8 mouse cellular contexts compared by ENCODE assay signal in the genomic region with DNA sequence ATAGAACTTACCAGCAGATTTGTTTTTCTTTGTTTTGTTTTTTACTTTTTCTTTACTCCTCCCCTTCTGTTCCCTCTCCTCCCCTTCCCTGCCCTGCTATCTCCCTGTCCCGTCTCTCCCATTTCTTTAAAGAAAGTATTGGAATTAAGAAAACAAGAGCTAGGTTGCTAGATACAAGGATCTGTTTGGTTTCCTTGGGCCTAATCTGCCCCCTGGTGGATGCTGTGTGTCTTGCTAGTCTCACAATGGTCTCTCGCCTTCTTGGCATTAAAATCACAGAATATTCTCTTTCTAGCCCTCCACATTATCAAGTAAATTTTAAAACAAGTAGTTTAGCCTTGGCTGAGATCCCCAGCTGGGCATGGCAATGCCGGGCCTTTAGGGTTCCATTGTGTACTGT.
DNase-seq lines count a peak whose midpoint lies in the region; ATAC-seq and TF ChIP-seq lines count a peak whose summit lies in the region.

No protein-coding gene starts in this region.

- peaks cover 30% of the 10 kb centered on the region for H3K4me1 ChIP-seq in forebrain, embryonic 10.5 days
- no peaks in the 10 kb centered on the region for H3K4me1 ChIP-seq in spleen, adult 2 months (ENCODE audit: control insufficient read depth, insufficient read depth, insufficient read length)

- no peak for TF ChIP-seq POLR2A in spleen, adult 2 months (IDR thresholded peaks at IDR 0.05; ENCODE audit: low read depth, low read length)

- H3K27ac ChIP-seq in forebrain, embryonic 10.5 days, result no peak overlapping the region
- no peak overlapping the region for H3K27ac ChIP-seq in spleen, adult 2 months (ENCODE audit: insufficient read depth, low read length)

- DNase-seq in cerebellum, adult 11 months, result peak; percentile 78
- DNase-seq in brain, adult 2 months (ENCODE audit: low read depth, low spot score), result peak; percentile 92
- peak; percentile 72 for DNase-seq in forebrain, embryonic 10.5 days (ENCODE audit: extremely low spot score, low spot score)
- peak; percentile 17 for DNase-seq in heart, postnatal 25 days (ENCODE audit: low spot score)
- DNase-seq in layer of hippocampus, adult 9-11 months, result peak; percentile 55
- DNase-seq in lung, postnatal 36 days, result peak; percentile 89
- peak in 1 of 2 experiments; percentile 64 for DNase-seq in spleen, adult 2 months (ENCODE audit: low read depth in 1 of 2, low spot score in 2 of 2)

- intact Hi-C loops in heart, postnatal 25 days (cut with DNase I), result loop anchor here (1.0 to 5.0 kb wide), 4 partner anchors 95 to 1125 kb away; a partner anchor contains a TSS

- peaks cover 30% of the 10 kb centered on the region for H3K27me3 ChIP-seq in forebrain, embryonic 10.5 days (ENCODE audit: poor library complexity, severe bottlenecking)
- no peaks in the 10 kb centered on the region for H3K27me3 ChIP-seq in spleen, adult 2 months (ENCODE audit: control insufficient read depth, insufficient read depth, low read length)

- TF ChIP-seq CTCF in spleen, adult 2 months (IDR thresholded peaks at IDR 0.05; ENCODE audit: extremely low read depth, insufficient read depth, insufficient read length, insufficient replicate concordance), result peak; percentile 51; the same call in 1 of the 2 replicates

- no peak overlapping the region for H3K4me3 ChIP-seq in forebrain, embryonic 10.5 days
- no peak overlapping the region for H3K4me3 ChIP-seq in spleen, adult 2 months (ENCODE audit: extremely low read depth, insufficient read depth, insufficient read length)

- H3K36me3 ChIP-seq in forebrain, embryonic 10.5 days (replicated peaks), result peaks cover 12% of the 10 kb centered on the region
- H3K36me3 ChIP-seq in spleen, adult 2 months (ENCODE audit: control insufficient read depth, insufficient read depth, low read length), result no peaks in the 10 kb centered on the region

- no peaks in the 10 kb centered on the region for H3K9me3 ChIP-seq in forebrain, embryonic 10.5 days

- no peak for ATAC-seq in cerebellum, adult (ENCODE audit: insufficient number of reproducible peaks, low FRiP score, low TSS enrichment)

- WGBS in forebrain, embryonic 10.5 days, result 35% methylated on average over 3 of the region's 3 CpGs
- 33% methylated on average over 3 of the region's 3 CpGs for WGBS in spleen, adult 2 months
